Mouse (Mus musculus): ENCODE data around the gene Lyrm7.

DNA sequence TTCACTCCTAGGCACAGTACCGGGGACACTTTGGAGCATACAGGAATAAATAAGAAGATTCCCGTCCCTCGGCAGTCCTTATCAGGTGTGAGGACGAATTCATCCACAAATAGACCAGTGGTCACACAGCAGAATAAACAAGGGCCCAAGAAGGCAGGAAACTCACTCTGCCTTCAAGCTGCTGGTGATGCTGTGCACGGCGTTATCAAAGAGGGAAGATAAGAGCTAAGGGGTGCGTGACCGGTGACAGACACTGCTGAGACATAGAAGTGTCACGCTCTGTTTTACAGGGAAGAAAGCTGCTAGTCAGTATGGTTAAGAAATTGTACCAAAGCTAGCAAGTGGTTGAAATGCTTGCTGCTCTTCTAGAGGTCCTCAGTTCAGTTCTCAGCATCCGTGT lies 19.2 kb upstream of the Lyrm7 start:
- TF ChIP-seq CTCF (IDR thresholded peaks at IDR 0.05; ENCODE audit: low read depth, low read length), result no peak
- no peak for TF ChIP-seq EP300 (IDR thresholded peaks at IDR 0.05; ENCODE audit: insufficient read depth, low read depth, low read length)
- no peak for TF ChIP-seq POLR2A (IDR thresholded peaks at IDR 0.05; ENCODE audit: insufficient read depth, low read length)
